ENCODE assay signal across 14 mouse cellular contexts in genomic region chr17:67957603-67958002, GRCm38 (mm10).
"Had no signal": no experiment of that assay in that cellular context is flagged by ENCODE, and none has a peak within 500 bp of the region (broad histone marks: within the 10 kb centered on the region; RNA-seq: fewer than 3 reads in every experiment).

No protein-coding gene starts in this region.

- H3K9ac ChIP-seq: intestine, embryonic 15.5 days; kidney, embryonic 15.5 days; liver, embryonic 13.5 days had no signal

- H3K27me3 ChIP-seq: intestine, embryonic 15.5 days; kidney, embryonic 15.5 days; liver, embryonic 13.5 days; megakaryocyte, embryonic 14.5 days had no signal

- H3K9me3 ChIP-seq: intestine, embryonic 15.5 days; kidney, embryonic 15.5 days; liver, embryonic 13.5 days; midbrain, embryonic 10.5 days had no signal

- DNase-seq: kidney, adult 11 months; kidney, adult 8-10 months; kidney, postnatal 10 days; kidney, postnatal 36 days; layer of hippocampus, adult 9-11 months; liver, embryonic 13.5 days; lung, postnatal 14 days; midbrain, embryonic 14.5 days; thymus, postnatal 25 days had no signal

- ATAC-seq: intestine, embryonic 15.5 days had no signal

- H3K27ac ChIP-seq: intestine, embryonic 15.5 days; kidney, embryonic 15.5 days; liver, embryonic 13.5 days; macrophage; midbrain, embryonic 10.5 days had no signal

- H3K36me3 ChIP-seq: intestine, embryonic 15.5 days; kidney, embryonic 15.5 days; liver, embryonic 13.5 days; midbrain, embryonic 10.5 days had no signal

- H3K4me1 ChIP-seq: liver, embryonic 13.5 days; megakaryocyte, embryonic 14.5 days had no signal

- H3K4me2 ChIP-seq: intestine, embryonic 15.5 days; kidney, embryonic 15.5 days; liver, embryonic 13.5 days had no signal

- H3K4me3 ChIP-seq: intestine, embryonic 15.5 days; kidney, embryonic 15.5 days; liver, embryonic 13.5 days; megakaryocyte, embryonic 14.5 days; midbrain, embryonic 10.5 days had no signal
